Comparison of ENCODE assay signal across 18 mouse cellular contexts in genomic region chr15:67373599-67373998, GRCm38 (mm10).
"Had no signal": no experiment of that assay in that cellular context is flagged by ENCODE, and none has a peak within 500 bp of the region (broad histone marks: within the 10 kb centered on the region; RNA-seq: fewer than 3 reads in every experiment).

No protein-coding gene starts in this region.

- H3K4me1 ChIP-seq: midbrain, embryonic 10.5 days; midbrain, embryonic 12.5 days; neural tube, embryonic 13.5 days; neural tube, embryonic 15.5 days had no signal

- ATAC-seq: midbrain, embryonic 16.5 days had no signal

- H3K27me3 ChIP-seq: lung, embryonic 15.5 days; midbrain, embryonic 12.5 days; neural tube, embryonic 13.5 days; neural tube, embryonic 15.5 days had no signal

- H3K4me3 ChIP-seq: lung, embryonic 15.5 days; midbrain, embryonic 10.5 days; midbrain, embryonic 12.5 days; myocyte; neural tube, embryonic 13.5 days; neural tube, embryonic 15.5 days had no signal

- H3K9me3 ChIP-seq: lung, embryonic 15.5 days; midbrain, embryonic 10.5 days; midbrain, embryonic 12.5 days; neural tube, embryonic 13.5 days; neural tube, embryonic 15.5 days had no signal

- H3K27ac ChIP-seq: liver, embryonic 14.5 days; lung, embryonic 15.5 days; midbrain, embryonic 10.5 days; midbrain, embryonic 12.5 days; neural tube, embryonic 13.5 days; neural tube, embryonic 15.5 days had no signal

- H3K4me2 ChIP-seq: lung, embryonic 15.5 days; midbrain, embryonic 12.5 days; neural tube, embryonic 13.5 days; neural tube, embryonic 15.5 days had no signal

- H3K36me3 ChIP-seq: lung, embryonic 15.5 days; midbrain, embryonic 10.5 days; midbrain, embryonic 12.5 days; neural tube, embryonic 13.5 days; neural tube, embryonic 15.5 days had no signal

- H3K9ac ChIP-seq: liver, embryonic 14.5 days; lung, embryonic 15.5 days; midbrain, embryonic 12.5 days; neural tube, embryonic 13.5 days; neural tube, embryonic 15.5 days had no signal

- DNase-seq: lung, adult 18-20 months; lung, postnatal 10 days; midbrain, embryonic 14.5 days; retina, postnatal 1 day; right cerebral cortex, postnatal 25 days; right cerebral cortex, postnatal 4 days; spleen, adult 18-20 months; thymus, adult 18-20 months; thymus, postnatal 14 days; thymus, postnatal 36 days had no signal
